Mouse (Mus musculus) adrenal gland, postnatal 25 days (tissue): ENCODE results near the gene Ppp4r2. TPM values are rescaled to one million over a fixed set of nuclear protein-coding genes. Genes with fewer than 3 reads are reported as not detected.

Source experiments
- DNase-seq: peaks from one replicate; pipeline ENCODE4 v3.0.0; 2021; ENCODE audit warnings: mixed read lengths
- long read RNA-seq: library from polyadenylated mRNA; stranded (forward); transcript quantifications from one replicate; pipeline ENCODE4 v2.0.0, GENCODE M21; 2021
- total RNA-seq: library from RNA; stranded (reverse); gene quantifications from 2 replicates; pipeline ENCODE4 v1.2.3, GENCODE M21; 2021

Ppp4r2 gene
- 71.3 and 86.9 TPM in 2 replicates for total RNA-seq
- long read RNA-seq, full-length matches to known transcripts, result 52 of 65 reads
- long read RNA-seq, partial matches to known transcripts, result 6 of 65 reads
- long read RNA-seq, other reads (novel, unspliced or antisense), result 7 of 65 reads

DNA sequence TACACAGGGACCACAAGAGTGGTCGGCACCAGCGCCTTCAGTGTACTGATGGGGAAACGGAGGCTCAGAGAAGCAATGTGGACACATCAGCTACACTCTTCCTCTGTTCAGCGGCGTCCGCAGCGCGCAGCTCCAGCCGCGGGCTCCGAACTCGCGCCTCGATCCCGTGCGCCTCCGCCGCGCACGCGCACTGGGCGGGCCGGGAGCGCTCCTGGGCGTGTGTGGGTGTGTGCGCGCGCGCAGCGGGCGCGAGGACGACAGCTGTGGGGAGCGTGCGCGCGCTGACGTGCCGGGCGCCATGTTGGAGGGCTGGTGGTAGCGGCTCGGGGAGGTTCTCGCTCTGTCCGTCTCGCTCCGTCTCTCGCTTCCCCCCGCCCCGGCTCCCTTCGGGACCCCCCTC is at the start of gene Ppp4r2:
Gene Ppp4r2, plus strand, starts transcription at position 268 of the 400 bp plus-strand sequence.
- peak; percentile 93 for DNase-seq

DNA sequence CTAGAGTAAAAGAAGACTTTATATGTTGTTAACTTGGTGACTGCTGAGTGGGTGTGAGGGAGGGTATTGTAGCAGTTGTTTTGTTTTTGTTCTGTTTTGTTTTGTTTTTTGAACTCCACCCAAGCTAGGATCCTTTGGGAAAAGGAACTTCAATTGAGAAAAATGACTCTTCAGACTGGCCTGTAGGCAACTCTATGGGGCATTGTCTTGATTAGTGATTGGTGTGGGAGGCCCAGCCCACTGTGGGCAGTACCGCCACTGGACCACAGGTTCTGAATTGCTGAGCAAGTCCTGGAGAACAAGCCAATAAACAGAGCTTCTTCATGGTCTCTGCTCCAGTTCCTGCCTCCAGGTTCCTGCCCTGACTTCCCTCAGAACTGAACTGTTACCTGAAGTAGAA is 45.7 kb upstream of the Ppp4r2 start:
- no peak for DNase-seq

DNA sequence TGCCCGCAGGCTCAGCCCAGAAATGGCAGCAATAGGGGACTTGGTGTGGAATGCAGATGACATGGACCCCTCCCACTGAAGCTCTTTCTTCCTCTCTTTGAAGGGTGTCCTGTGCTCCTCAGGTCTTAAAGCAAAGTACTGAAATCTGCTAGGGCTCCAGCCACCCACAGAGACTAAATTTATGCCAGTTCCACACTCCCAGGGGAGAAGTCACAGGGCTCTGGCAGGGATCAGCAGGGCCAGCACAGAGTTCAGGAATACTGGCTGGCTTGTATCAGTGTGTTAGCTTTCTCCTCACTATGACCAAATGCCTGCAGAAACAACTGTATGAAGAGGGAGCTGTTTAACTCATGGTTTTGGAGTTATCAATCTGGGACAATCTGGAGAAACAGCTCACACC is 44.3 kb upstream of the Ppp4r2 start:
- DNase-seq, result no peak

DNA sequence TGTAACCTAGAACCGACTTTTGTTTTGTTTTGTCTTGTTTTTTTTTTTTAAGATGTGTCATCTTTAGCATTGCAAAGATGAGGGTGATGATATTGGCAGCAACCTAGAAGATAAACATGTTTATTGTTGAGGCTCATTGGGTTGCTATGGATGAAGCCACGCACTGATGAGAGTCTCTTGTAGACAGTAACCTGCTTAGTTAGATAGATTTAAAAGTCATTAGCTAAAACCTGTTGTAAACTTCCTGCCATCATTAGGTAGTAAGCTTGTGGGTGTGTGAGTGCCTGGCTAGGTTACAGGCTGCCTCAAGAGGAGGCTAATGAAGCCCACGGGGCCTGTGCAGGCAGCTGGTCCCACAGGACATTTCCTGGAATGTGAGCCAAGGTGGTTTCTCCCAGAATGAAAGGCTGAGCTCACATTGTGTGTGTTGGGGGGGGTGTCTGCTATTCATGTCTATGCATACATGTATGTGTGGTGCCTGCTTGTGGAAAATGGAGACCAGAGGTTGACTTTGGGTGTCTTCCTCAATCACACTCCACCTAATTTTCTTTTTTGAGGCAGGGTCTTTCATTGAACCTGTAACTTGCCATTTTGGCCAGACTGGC is 41.3 kb upstream of the Ppp4r2 start:
- no peak for DNase-seq

DNA sequence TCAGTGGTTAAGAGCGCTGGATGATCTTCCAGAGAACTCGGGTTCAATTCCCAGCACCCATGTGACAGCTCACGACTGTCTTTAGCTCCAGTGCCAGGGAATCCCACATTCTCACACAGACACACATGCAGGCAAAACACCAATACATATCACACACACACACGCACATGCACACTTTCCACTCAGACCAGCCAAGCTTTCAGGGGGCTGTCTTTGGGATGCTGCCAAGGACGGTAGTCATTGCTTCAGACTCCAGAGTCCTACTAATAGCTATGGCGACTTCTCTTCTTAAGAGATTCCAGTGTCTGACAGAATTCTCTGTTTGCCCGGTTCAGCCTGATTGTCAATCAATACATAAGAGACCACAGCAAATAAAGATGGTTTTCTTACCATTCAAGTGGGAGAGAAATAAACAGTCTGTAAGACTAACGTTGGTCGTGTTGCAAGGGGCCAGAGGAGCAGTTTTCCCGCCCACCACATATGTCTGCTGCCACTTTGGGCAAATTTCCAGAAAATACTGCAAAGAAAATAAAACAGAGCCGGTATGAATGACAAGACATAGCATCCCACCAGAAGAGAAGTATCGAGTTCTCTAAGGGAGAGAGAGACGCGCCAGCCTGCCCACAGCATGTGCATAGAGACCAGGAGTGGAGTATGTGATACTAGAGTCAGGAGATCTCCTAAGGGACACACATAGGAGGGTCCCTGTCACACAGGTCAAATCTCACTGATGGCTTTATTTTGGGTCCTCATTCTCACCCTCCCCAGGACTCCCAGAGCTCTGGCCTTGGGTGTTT is 40.3 kb upstream of the Ppp4r2 start:
- no peak for DNase-seq

DNA sequence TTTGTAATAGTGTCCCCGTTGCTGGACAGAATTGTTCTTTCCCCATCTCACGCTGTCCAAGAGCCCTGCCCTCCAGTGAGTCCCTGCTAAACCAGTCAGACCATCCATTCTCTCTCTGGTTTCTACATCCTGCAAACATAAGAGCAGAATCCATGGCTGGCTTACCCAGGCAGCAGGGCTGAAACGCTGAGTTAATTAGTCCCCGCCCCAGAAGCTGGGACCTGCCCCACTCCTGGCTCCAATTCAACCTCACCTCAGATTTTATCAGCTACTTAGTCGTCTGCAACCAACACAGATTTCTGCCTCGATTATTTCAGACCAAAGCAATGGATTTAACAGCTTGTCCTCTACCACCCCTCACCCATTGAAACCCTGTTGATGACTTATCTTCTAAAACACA is 37.6 kb upstream of the Ppp4r2 start:
- DNase-seq, result no peak

DNA sequence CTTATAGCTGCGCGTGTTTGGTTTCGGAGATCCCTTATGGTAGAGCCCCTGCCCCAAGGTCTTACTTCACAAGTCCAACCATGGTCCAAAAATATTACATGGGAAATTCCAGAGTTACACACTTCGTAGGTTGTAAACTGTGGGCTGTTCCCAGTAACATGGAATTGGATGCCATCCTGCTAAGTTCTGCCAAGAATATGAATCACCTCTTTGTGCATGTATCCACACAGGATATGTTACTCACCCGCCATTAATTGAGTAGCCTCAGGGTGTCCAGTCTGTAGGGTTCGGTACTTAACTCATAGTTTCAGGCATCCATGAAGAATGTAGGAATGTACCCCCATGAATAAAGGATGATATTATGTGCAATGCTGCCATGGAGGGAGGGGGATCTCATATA is 34.1 kb upstream of the Ppp4r2 start:
- DNase-seq, result no peak

DNA sequence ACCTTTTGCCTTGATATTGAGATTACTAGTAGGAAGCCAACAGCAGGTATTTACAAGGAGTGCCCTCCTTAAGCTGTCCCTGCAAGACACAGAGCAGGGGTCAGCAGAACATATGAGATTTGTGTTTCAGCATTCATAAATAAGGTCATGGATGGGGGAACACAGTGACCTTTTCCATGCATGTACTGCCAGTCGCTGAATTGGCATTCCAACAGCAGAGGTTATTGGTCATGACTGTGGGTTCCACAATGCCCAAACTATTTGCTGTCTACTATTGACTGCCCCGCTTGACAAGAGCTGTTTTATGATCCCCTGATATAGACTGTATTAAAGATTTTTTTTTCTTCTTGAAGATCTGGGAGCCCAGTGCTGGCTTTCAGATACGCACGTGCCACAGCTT is 33.7 kb upstream of the Ppp4r2 start:
- no peak for DNase-seq

DNA sequence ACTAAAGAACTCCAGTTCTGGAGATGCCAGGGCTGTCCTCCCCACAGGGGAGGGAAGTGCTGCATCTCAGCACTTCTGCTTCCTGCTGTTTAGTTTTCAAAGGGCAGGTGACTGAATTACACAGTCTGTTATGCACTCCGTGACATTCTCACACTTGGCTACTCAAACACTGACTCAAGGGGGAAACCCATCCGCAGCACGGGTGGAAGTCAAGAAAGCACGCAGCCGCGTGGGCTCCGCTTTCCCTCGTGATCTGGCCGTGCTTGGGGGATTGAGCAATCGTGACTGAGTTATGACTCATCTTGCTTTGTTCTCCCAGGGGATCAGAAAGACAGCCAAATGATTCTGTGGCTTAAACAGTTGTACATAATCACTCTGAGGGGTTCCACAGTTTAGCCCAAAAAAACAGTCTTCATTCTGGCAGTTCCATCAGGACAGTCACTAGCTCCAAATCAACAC is 32.9 kb upstream of the Ppp4r2 start:
- DNase-seq, result peak; percentile 62

DNA sequence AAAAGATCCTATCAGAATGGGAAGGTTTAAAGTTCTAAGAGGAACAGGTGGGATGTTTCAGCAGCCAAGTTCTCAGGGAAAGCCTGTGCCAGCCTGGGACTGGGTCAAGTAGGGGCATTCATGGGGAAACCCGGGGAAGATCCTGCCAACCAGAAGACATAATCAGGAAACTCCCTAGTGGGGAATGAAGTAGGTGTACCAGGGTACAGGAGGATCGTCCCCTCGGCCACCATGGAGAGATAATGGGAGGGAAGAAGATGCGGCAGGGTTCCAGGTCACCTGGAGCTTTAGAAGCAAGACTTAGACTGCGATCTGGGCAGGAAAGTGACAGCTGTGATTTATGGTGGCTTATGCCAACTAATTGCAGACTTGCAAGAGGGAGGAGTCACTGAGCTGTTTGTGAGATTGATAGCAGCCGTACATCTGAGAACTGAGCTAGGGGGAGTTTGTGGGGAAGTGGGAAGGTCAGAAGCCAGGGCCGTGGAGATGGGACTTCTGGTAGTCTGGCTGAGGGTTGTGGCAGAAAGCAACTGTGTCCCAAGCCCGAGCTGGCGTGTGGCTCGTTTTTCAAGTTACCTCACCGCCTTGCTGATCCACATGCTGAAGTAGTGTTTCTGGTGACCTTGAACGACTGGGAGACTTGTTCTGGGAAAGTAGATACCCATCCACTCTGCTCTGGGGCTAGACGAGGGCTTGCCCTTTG is 30.9 kb upstream of the Ppp4r2 start:
- DNase-seq, result peak; percentile 11

DNA sequence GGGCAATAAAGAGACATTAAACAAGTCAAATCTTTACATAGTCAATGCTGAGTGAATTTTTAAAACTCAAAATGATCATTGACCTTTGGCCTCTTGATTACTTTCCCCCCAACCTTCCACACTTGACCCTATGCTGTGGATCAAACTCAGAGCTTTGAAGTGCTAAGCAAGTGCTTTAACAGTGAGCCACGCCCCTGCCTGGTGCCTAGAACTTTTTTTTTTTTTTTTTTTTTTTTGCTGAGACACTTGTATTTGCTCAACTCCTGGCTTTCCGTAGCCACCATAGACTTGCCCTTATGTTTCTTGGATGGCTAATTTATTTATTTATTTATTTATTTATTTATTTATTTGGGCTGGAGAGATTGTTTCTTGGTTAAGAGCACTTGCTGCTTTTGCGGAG is 30.2 kb upstream of the Ppp4r2 start:
- no peak for DNase-seq

DNA sequence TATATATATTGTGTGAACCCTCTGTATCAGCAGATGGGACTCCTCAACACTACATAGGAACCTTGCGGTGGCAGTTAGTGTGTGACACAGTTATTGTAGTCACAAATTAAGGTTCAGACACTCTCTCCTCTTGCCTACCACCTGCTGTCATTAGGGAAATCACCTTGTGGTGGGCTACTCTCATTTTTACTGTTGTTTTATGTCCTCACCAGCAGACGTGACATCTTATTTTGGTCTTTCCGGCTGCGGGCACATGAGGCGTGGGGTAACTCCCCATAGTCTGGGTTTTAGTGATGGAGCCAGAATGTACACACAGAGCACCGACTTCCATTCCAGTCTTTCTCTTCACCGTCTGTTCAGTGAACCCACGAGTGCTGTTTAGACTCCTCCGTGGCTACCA is 26.2 kb upstream of the Ppp4r2 start:
- no peak for DNase-seq

DNA sequence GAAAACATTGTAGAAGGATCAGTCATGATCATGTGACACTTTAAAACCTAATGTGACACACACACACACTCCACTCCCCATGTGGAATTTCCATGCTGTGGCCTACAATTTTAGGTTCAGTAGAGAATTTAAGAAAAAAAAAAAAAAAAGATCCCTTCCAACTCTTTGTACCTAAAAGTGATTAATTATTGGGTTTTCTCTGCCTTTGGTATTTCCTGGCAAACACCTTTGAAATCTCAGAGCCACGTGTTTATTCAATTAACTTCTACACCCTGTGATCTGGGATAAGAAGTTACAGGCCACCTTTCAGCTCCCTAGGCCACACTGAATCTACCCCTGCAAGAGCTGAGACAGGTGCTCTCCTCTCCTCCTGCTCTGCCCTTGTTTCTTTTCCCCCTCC is 25.7 kb upstream of the Ppp4r2 start:
- no peak for DNase-seq

DNA sequence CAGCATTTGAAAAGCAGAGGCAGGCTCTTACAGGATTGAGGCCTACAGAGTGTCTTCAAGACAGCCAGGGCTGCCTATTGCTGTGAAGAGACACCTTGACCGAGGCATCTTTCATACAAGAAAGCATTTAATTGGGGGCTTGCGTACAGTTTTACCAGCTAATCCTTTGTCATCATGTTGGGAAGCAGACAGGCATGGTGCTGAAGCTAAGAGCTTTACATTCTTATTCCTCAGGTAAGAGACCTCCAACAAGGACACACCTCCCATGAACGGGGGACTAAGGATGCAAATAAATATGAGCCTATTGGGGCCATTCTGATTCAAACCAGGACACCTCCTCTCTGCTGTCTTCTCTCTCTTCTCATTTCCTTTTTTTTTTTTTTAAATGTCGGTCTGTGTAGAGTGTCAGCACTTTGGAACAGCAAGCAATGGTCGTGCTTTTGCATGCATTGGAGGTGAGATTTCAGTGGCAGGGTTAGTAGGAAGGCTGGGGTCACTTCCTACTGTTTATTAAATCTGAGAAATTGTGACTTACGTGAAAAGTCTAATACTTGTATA is 25.1 kb upstream of the Ppp4r2 start:
- DNase-seq, result no peak

DNA sequence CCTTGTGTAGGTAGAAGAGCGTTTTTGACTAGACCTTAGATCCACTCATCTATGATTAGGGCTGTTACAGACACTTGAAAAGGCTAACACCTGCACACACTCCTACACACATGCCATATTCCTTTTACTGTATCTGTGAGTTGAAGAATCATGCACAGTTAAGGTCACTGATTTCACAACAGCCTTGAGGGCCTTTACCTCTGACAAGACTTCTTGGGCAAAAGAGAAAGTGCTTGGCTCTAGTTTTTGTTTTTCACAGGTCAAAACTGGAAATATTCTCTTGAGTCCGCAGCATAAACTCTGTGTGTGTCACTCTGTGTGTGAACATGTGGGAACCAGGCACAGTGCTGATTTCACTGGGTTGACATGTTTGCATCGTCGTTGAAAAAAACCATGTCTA is 23.3 kb upstream of the Ppp4r2 start:
- DNase-seq, result no peak

DNA sequence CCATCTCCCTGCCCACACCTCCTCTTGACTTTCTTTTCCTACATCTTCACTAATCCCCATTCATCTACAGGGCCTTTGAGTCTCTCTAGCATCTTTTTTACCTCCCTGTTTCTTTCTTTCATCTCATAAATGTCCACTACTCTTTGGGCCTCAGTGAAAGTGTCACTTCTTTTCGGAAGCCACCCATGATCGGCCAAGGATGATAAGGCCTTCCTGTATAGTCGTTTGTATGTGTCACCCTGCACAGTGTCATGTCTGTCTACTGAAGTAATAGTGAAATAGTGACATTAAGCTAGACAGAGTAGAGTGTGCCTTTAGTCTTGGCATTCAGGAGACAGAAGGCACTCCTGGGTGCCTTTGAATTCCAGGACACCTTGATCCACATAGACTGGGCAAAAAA is 21.7 kb upstream of the Ppp4r2 start:
- no peak for DNase-seq

DNA sequence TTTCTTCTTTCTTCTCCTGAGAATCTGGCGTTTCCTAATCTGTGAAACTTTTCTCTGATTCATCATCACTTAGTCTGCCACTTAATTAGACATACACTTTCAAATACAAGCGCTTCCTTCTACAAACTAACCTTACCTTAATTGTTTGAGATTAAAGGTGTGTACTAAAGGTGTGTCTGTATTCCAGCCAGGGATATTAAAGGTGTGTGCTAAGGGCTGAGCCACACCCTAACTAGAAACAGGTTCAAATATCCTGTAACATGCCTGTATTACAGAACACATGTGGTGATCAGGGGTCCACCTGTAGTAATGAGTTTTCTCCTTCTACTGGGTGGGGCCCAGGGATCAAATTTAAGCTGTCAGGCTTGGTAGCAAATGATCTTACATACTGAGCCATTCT is 12.1 kb upstream of the Ppp4r2 start:
- no peak for DNase-seq

DNA sequence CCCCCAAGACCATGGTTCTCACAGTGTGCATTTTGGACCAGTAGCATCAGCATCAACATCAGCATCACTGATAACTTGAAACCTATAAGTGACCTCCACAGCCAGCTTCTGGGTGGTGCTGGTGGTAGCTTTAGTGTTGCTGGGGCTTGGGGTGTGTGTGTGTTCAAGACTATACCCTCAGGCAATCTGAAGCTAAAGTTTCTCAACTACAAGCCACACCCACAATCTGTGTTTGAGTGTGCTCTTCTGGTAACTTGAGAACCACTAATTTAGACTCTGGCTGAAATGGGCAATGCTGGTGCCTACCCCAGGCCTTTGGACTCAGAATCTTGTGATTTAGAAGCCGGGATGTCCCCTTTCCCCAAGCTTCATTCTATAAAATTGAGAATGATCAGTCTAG is 10.1 kb upstream of the Ppp4r2 start:
- no peak for DNase-seq

DNA sequence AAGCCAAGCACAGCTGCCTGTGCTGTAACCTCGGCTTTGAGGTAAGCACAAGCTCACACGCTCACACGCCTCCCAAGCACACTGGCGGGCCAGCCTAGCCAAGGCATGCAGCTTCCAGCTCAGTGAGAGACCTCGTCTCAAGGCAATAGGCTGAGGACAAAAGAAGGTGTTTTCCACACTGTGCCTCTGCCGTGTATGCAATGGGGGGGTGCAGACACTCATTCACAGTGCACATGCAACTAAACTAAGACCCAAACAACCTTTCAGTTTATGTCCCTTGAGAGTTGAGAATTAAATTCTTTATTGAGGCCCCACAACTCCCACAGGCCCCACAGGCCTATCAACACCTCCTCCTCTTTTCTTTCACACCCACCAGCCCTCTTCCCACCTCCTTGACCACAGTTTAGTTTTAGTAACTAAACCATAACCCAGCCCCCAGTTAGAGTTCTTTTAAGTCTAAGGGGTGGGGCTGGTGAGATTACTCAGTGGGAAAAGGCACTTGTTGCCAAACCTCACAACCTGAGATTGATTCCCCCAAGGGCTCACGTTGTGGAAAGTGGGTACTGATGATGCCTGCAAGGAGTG is 8.9 kb upstream of the Ppp4r2 start:
- no peak for DNase-seq

DNA sequence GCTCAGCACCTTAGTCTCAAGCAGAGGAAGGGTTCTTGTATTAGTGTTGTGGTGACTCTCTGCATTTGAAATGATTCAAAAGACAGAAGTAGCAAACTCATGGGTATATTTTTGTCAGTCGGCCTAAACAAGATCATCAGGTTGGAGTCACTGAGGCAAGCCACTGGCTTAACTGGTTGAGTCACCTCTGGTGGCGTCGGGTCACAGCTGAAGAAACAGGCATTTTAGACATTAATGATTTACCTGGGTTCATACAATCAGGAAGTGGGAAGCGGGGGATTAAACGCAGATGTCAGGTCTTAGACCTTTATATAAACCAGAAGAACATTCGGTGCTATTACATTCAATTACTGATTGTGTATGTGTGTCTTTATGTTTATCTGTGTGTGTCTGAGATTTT is 7.4 kb upstream of the Ppp4r2 start:
- no peak for DNase-seq

DNA sequence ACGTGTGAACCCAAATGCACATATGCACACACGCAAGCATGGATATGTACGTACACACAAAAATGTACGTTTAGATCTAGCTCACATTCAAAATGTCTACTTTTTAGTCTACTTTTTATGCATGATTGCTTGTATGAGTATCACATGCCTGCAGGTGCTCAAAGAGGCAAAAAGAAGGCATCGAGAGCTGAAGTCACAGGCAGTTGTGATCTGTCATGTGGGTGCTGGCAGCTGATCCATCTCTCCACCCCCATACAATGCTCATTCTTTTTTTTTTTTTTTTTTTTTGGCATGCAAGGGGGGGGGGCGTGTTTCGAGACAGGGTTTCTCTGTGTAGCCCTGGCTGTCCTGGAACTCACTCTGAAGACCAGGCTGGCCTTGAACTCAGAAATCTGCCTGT is 4.9 kb upstream of the Ppp4r2 start:
- DNase-seq, result no peak

DNA sequence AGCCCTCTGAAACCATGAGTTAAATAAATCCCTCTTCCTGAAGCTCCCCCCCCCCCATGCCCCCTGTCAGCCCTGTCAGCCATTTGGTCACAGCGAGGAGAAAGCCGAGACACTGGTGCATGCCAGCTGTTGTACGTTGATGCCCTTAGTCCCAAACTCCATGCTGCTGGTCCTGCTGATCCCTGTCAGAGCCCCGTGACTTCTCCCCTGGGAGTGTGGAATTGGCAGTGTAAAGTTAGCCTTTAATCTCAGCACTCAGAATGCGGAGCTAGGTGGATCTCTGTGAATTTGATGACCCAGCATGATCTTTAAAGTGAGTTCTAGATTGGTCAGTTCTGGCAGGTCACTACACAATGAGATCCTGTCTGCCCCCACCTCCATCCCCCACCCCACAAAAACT is 3.7 kb upstream of the Ppp4r2 start:
- DNase-seq, result no peak

DNA sequence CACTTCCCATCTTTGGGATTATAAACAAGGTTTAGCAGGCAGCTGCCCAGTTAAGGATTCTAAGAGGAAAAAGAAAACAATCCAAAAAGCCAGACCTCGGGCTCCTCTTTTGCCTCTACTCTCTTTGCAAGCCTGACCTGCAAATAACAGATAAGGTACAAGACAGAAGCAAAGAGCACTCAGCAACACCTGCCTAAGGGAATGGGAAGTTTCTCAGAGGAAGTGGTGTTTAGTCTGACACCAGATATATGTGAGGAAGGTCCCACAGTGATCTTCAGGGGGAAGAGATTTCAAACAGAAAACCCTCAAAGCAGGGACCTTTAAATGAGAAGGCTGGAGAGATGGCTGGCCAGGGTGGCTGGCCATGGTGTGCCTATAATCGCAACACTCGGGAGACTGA is 2.2 kb upstream of the Ppp4r2 start:
- no peak for DNase-seq
